Mouse (Mus musculus) thymus, adult 2 months (tissue): ENCODE measurements around the gene Lrrc45.

Experiments
- CTCF ChIP-seq: fragments of 200-500 bp; IDR thresholded peaks from 2 replicates; pipeline ENCODE4 v1.5.1; 2012; ENCODE audit warnings: mild to moderate bottlenecking, control low read depth, low read length, moderate library complexity, borderline replicate concordance; ENCODE audit not compliant: control insufficient read depth, poor library complexity, insufficient read depth; ENCODE audit errors: extremely low read depth
- POLR2A ChIP-seq: fragments of 200-500 bp; IDR thresholded peaks from 2 replicates; pipeline ENCODE4 v1.6.1; 2012; ENCODE audit warnings: mild to moderate bottlenecking, low read length, control low read depth, moderate library complexity; ENCODE audit not compliant: control insufficient read depth, poor library complexity, insufficient read depth; ENCODE audit errors: extremely low read depth

GRCm38 (mm10) chr11:120710672-120711071 lies 3.1 kb upstream of the Lrrc45 start:
- TF ChIP-seq POLR2A (no peak), CTCF (no peak)
